Mouse (Mus musculus): ENCODE results near the gene Elane. TPM values are rescaled to one million over a fixed set of nuclear protein-coding genes. Genes with fewer than 3 reads are reported as not detected.

Gene Elane
- polyA plus RNA-seq, 1 experiment = 0.15 TPM

GRCm38 (mm10) chr10:79865189-79865601 lies 20.9 kb upstream of the Elane start:
- 37% methylated on average over 12 of the region's 12 CpGs for WGBS
- Histone ChIP-seq H3K27ac (ENCODE audit: insufficient read depth, low read length) (no peak overlapping the region), H3K4me1 (ENCODE audit: control insufficient read depth, insufficient read depth, low read length) (peaks cover 44% of the 10 kb centered on the region), H3K4me3 (replicated peaks; ENCODE audit: insufficient read depth, low read depth, low read length) (no peak overlapping the region), H3K27me3 (ENCODE audit: control insufficient read depth, insufficient read depth, low read length) (no peaks in the 10 kb centered on the region)
- peak in 1 of 2 experiments; percentile 30 for DNase-seq
- TF ChIP-seq POLR2A (IDR thresholded peaks at IDR 0.05; ENCODE audit: borderline replicate concordance, insufficient read depth, low read length) (no peak), CTCF (IDR thresholded peaks at IDR 0.05; ENCODE audit: borderline replicate concordance, insufficient read depth, low read depth, low read length) (no peak)

DNA sequence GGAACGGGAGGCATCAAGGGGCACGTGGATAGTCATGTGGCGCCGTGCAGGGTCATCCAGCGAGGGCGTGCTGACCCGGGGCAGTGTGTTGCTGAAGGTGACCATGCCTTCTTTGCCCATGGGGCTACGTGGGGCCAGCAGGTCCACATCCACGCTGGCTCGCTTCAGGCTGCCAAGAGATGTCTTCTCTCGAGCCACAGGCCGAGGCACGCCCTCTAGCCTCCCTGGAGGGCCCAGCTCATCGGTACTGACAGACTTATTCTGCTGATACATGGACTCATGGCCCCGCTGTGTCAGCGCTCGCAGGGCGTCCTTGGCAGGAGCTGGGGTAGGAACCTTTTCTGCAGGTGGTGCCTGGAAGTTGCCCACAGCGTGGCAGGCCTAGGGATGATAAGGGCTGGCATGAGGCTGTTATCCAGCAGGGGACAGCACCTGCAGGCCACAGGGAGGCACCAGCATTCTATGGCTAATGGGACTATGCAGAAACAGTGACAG lies 20.2 kb upstream of the Elane start:
- TF ChIP-seq CTCF (IDR thresholded peaks at IDR 0.05; ENCODE audit: borderline replicate concordance, insufficient read depth, low read depth, low read length) (peak; percentile 62), POLR2A (IDR thresholded peaks at IDR 0.05; ENCODE audit: borderline replicate concordance, insufficient read depth, low read length) (no peak)
- no peak overlapping the region for H3K27ac ChIP-seq (ENCODE audit: insufficient read depth, low read length)
- 25% methylated on average over 19 of the region's 19 CpGs for WGBS
- no peak overlapping the region for H3K4me3 ChIP-seq (replicated peaks; ENCODE audit: insufficient read depth, low read depth, low read length)
- peak in 1 of 2 experiments; percentile 49 for DNase-seq
- no peaks in the 10 kb centered on the region for H3K27me3 ChIP-seq (ENCODE audit: control insufficient read depth, insufficient read depth, low read length)
- H3K4me1 ChIP-seq (ENCODE audit: control insufficient read depth, insufficient read depth, low read length) = peaks cover 37% of the 10 kb centered on the region

DNA sequence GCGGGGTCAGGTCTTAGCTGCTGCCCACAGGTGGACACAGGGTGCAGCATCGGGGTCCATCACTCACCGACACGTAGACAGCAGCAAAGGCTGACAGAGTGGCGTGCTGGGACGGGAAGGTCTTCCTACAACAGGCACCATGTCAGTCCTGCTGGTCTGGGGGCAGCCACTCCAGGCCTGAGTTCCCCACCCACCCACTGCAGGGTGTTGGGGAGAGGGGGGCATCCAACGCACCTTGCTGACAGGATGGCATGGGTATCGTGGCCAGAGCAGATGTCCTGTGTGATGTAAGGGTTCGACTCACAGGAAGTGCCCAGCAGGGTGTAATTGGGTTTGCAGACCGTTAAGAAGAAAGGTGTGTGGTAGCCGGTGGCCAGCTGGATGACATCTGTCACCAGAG lies 19.4 kb upstream of the Elane start:
- no peaks in the 10 kb centered on the region for H3K27me3 ChIP-seq (ENCODE audit: control insufficient read depth, insufficient read depth, low read length)
- DNase-seq = peak in 1 of 2 experiments; percentile 25
- H3K27ac ChIP-seq (ENCODE audit: insufficient read depth, low read length) = no peak overlapping the region
- TF ChIP-seq CTCF (IDR thresholded peaks at IDR 0.05; ENCODE audit: borderline replicate concordance, insufficient read depth, low read depth, low read length) = no peak
- no peak for TF ChIP-seq POLR2A (IDR thresholded peaks at IDR 0.05; ENCODE audit: borderline replicate concordance, insufficient read depth, low read length)
- H3K4me3 ChIP-seq (replicated peaks; ENCODE audit: insufficient read depth, low read depth, low read length) = no peak overlapping the region
- peaks cover 31% of the 10 kb centered on the region for H3K4me1 ChIP-seq (ENCODE audit: control insufficient read depth, insufficient read depth, low read length)
- 57% methylated on average over 11 of the region's 11 CpGs for WGBS

- no peak for TF ChIP-seq POLR2A (IDR thresholded peaks at IDR 0.05; ENCODE audit: borderline replicate concordance, insufficient read depth, low read length)
- TF ChIP-seq CTCF (IDR thresholded peaks at IDR 0.05; ENCODE audit: borderline replicate concordance, insufficient read depth, low read depth, low read length) = no peak
- no peak overlapping the region for H3K27ac ChIP-seq (ENCODE audit: insufficient read depth, low read length)
- DNase-seq = no peak
- H3K4me1 ChIP-seq (ENCODE audit: control insufficient read depth, insufficient read depth, low read length) = peaks cover 2% of the 10 kb centered on the region
- WGBS = 59% methylated on average over 8 of the region's 8 CpGs
- no peak overlapping the region for H3K4me3 ChIP-seq (replicated peaks; ENCODE audit: insufficient read depth, low read depth, low read length)
- no peaks in the 10 kb centered on the region for H3K27me3 ChIP-seq (ENCODE audit: control insufficient read depth, insufficient read depth, low read length)
These were observed 14.2 kb upstream of the Elane start for GRCm38 (mm10) chr10:79871845-79872244.

- no peaks in the 10 kb centered on the region; the same call in 1 of the 2 replicates for H3K4me1 ChIP-seq (ENCODE audit: control insufficient read depth, insufficient read depth, low read length)
- H3K27ac ChIP-seq (ENCODE audit: insufficient read depth, low read length) = no peak overlapping the region
- TF ChIP-seq POLR2A (IDR thresholded peaks at IDR 0.05; ENCODE audit: borderline replicate concordance, insufficient read depth, low read length) = no peak
- no peak for TF ChIP-seq CTCF (IDR thresholded peaks at IDR 0.05; ENCODE audit: borderline replicate concordance, insufficient read depth, low read depth, low read length)
- WGBS = 58% methylated on average over 3 of the region's 3 CpGs
- no peaks in the 10 kb centered on the region for H3K27me3 ChIP-seq (ENCODE audit: control insufficient read depth, insufficient read depth, low read length)
- no peak for DNase-seq
- no peak overlapping the region for H3K4me3 ChIP-seq (replicated peaks; ENCODE audit: insufficient read depth, low read depth, low read length)
These were observed 13.2 kb upstream of the Elane start for GRCm38 (mm10) chr10:79872862-79873261.

GRCm38 (mm10) chr10:79873313-79873712 lies 12.7 kb upstream of the Elane start:
- TF ChIP-seq CTCF (IDR thresholded peaks at IDR 0.05; ENCODE audit: borderline replicate concordance, insufficient read depth, low read depth, low read length) (no peak), POLR2A (IDR thresholded peaks at IDR 0.05; ENCODE audit: borderline replicate concordance, insufficient read depth, low read length) (no peak)
- no peak overlapping the region for H3K27ac ChIP-seq (ENCODE audit: insufficient read depth, low read length)
- no peaks in the 10 kb centered on the region; the same call in 1 of the 2 replicates for H3K4me1 ChIP-seq (ENCODE audit: control insufficient read depth, insufficient read depth, low read length)
- WGBS = 38% methylated on average over 6 of the region's 6 CpGs
- DNase-seq = no peak
- H3K4me3 ChIP-seq (replicated peaks; ENCODE audit: insufficient read depth, low read depth, low read length) = no peak overlapping the region
- no peaks in the 10 kb centered on the region for H3K27me3 ChIP-seq (ENCODE audit: control insufficient read depth, insufficient read depth, low read length)

GRCm38 (mm10) chr10:79873715-79874289 lies 12.2 kb upstream of the Elane start:
- 2% methylated on average over 26 of the region's 26 CpGs for WGBS
- peak overlapping the region; percentile 84 for H3K4me3 ChIP-seq (replicated peaks; ENCODE audit: insufficient read depth, low read depth, low read length)
- TF ChIP-seq POLR2A (IDR thresholded peaks at IDR 0.05; ENCODE audit: borderline replicate concordance, insufficient read depth, low read length) (no peak), CTCF (IDR thresholded peaks at IDR 0.05; ENCODE audit: borderline replicate concordance, insufficient read depth, low read depth, low read length) (no peak)
- no peaks in the 10 kb centered on the region for H3K27me3 ChIP-seq (ENCODE audit: control insufficient read depth, insufficient read depth, low read length)
- no peaks in the 10 kb centered on the region; the same call in 1 of the 2 replicates for H3K4me1 ChIP-seq (ENCODE audit: control insufficient read depth, insufficient read depth, low read length)
- no peak for DNase-seq
- no peak overlapping the region for H3K27ac ChIP-seq (ENCODE audit: insufficient read depth, low read length)

DNA sequence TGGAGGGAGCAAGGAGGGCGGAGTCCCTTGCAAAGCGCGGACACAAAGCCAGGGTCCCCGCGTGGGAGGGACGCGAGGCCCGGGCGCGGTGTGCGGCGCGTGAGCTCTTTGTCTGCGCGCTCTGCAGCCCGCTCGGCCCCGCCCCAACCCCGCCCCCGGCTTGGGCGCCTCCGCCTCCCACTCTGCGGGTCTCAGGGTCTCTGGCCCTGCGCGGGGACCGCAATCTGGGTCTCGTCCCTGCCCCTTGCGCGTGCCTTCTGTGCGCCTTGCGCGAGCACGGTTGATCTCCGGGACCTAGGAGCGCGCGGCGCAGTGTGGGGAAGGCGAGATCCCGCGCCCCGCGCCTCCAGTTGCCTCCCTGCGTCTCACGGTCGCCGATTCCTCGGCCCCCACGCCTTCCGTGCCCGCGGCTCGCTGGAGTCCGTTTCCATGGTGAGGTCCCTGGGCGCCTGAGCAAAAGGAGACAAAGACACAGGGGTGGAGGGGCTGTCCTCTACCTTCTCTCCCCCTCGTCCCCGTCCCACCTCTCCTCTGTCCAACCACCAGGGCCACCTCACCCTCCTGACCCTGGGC lies 11.7 kb upstream of the Elane start, which contains the start of the genes Prtn3 and Plppr3:
Prtn3 (plus strand) TSS at position 187 of the 573 bp plus-strand sequence.
Plppr3 (minus strand) TSS at position 345 of the 573 bp plus-strand sequence.
- WGBS = 1% methylated on average over 56 of the region's 57 CpGs
- DNase-seq = peak in 1 of 2 experiments; percentile 55
- no peak for TF ChIP-seq POLR2A (IDR thresholded peaks at IDR 0.05; ENCODE audit: borderline replicate concordance, insufficient read depth, low read length)
- TF ChIP-seq CTCF (IDR thresholded peaks at IDR 0.05; ENCODE audit: borderline replicate concordance, insufficient read depth, low read depth, low read length) = no peak
- Histone ChIP-seq H3K27me3 (ENCODE audit: control insufficient read depth, insufficient read depth, low read length) (no peaks in the 10 kb centered on the region), H3K4me1 (ENCODE audit: control insufficient read depth, insufficient read depth, low read length) (no peaks in the 10 kb centered on the region; the same call in 1 of the 2 replicates), H3K27ac (ENCODE audit: insufficient read depth, low read length) (no peak within 1 kb of the TSS), H3K4me3 (replicated peaks; ENCODE audit: insufficient read depth, low read depth, low read length) (peak within 1 kb of the TSS; percentile 84)
